Mouse (Mus musculus): ENCODE data around the gene Grasp.

The Grasp gene

DNA sequence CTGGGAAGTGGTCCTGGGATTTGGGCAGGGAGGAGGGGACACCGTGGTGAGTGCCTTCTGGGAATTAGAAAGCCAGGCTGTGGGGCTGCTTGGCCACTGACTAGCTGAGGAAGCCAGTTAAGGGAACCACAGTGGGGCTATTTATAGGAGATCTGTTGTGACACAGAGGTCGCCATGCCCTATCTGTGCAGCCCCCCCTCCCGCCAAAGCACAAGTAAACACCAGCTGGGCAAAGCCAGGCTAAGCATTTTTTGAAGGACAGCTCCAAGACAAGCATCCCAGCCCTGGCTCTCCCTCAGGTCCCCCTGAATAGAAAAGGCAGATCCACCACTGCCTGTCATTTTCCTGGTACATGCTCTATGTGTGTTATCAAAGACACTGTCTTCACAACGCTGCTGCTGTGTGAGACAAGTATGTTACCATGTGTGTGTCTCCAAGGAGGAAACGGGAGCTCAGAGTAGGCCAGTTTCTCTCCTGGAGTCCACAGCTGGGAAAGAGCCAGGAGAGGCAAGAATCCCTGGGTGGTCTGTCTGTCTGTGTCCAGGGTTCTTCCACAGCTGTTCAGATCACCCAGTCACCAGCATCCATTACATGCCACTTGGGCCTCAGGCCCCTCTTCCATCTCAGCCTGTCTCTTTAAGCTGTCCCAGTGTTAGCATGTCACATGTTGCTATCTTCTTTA, 24.2 kb downstream of the Grasp start:
- no peak for DNase-seq (ENCODE audit: low spot score)

DNA sequence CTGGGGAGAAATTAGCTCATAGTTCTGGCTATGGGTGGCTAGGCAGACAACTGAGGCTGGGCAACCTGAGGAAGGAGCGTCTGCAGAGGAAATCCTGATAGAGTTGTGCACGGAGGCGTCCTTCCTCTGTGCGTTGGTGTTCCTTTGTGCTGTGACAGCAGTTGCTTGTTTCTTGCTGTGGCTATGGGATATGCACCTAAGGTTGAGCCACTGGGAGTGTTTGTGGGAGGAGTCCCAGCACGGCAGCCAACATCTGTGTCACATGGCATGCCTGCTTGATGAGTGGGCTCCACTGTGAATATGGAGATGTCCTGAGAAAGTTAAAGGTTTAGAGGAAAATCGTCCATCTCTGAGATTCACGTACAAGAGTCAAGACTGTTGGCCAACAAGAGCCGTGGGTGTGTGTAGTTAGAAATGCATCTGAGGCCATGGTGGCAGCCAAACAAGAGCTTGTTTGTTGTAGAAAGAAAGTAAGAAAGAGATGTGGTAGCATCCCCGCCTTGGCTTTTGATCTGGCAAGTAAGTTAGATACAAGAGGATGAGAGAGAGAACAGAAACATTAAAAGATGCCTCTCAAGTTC, 26.3 kb downstream of the Grasp start:
- no peak for DNase-seq (ENCODE audit: low spot score)

DNA sequence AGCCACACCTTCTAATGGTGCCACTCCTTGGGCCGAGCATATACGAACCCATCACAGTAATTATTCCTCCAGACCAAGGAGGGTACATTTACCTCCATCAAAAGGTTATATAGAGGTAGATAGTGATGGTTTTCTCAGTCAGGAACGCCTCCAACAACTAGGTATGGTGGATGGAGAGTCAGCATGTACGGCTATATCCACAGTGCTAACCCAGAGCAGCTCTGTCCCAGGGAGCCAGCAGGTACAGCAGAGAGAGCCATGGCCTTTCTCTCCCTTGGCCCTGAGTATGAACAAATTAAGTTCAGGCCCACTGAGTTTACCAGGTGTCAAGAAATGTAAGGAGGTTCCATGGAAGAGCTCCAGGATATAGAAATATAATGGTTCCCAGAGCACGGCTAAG, 27.9 kb downstream of the Grasp start:
- no peak for DNase-seq (ENCODE audit: low spot score)

DNA sequence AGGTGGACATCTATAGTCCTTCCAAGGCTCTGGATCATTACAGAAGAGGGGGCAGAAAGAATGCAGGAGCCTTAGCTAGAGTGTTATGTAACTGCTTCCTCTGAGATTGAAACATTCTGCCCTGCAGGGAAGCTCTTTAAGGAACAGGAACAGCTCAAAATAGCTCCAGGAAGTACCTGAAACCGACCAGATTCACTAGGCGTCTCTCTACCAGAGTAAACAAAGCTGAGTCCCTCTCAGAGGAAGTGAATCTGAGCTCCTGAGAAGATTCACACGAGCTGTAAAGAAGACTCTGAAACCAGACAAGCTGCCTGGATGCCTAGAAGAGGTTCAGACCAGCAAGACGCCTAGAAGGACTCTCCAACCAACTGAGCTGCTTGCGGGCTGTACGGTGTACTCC, 28.6 kb downstream of the Grasp start:
- no peak for DNase-seq (ENCODE audit: low spot score)

DNA sequence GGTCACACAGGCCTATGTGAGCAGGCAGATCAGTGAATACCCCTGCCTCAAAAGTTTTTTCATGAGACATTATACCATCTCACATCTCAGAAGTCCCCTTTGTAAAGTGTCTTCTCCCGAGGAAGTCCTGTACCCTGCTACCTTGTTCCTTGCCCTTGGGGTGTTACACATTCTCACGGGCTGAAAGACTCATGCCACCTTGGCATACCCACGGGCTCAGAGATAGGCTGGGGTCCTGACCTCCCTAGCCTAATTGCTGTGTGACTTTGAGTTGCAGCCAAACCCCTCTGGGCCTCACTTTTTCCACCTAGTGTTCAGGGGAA, 29.5 kb downstream of the Grasp start:
- DNase-seq (ENCODE audit: low spot score), result no peak

DNA sequence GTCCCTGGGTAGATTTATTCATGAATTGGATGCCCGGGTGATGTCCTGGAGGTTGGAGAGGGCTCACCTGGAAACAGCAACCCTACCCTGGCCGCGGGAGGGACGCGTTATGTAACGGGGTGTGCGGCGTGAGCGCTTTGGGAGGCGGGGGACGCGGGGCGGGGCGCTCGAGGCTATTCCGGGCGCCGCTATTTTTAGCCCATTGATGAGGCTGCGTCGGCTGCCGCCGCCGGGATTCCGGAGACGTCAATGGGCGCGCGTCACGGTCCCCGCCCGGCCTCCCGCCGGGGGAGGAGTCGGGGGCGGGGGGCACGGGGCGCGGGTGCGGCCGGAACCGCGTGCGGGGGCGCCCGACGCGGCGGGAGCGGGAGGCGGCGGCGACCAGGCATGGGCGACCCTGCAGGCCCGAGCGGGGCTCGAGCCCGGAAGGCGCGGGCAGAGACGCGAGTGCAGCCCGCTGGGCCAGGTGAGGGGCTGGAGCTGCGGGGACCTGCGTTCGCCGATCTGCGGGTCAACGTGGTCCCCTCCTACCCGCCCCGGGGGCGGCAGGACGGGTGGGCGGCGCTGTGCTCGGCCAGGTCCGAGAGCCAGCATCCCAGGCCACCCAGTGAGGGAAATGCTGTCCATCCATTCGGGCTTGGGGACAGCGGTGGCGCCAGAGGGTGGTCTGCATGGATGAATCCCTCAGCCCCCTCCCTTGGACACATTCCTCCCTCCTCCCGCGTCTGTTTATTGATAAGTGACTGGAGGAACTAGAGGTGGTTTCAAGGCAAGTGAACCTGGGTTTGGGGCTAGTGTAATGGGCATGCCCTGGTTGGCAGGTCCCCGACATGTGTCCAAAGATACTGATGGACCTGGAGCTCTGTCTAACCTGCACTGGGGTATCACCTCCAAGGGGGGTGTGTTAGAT, 30.2 kb downstream of the Grasp start, which contains the start of gene Nr4a1:
TSS of gene Nr4a1 (plus strand) at position 384 of the 910 bp plus-strand sequence.
- peak; percentile 56 for DNase-seq (ENCODE audit: low spot score)

DNA sequence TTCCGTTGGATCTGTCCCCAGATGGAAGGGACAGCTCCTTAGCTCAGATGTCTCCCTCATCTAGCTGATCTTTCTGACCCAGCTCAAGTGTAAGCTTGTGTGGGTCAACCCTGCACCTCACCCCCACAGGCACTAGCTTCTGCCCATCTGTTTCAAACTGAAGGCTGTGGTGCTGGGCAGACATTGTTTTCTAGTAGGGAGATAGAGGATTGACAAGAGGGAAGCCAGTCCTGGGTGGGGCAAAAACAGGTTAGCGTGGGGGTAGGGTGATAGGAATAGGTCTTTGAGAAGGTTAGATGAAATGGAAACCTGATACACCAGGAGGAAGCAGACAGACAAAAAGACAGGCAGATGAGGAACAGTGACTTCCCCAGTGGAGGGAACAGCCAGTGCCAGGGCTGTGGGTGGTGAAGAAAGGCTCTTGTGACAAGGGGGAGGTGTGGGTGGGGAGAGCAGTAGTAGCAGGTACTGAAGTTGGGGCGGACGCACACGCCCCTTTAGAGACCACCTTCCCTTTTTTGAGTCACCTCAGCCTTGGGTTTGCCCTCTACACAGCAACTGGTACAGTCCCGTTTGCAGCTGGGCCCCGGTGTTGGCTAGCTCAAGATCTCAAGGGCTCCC, 32.0 kb downstream of the Grasp start:
- DNase-seq (ENCODE audit: low spot score), result no peak

DNA sequence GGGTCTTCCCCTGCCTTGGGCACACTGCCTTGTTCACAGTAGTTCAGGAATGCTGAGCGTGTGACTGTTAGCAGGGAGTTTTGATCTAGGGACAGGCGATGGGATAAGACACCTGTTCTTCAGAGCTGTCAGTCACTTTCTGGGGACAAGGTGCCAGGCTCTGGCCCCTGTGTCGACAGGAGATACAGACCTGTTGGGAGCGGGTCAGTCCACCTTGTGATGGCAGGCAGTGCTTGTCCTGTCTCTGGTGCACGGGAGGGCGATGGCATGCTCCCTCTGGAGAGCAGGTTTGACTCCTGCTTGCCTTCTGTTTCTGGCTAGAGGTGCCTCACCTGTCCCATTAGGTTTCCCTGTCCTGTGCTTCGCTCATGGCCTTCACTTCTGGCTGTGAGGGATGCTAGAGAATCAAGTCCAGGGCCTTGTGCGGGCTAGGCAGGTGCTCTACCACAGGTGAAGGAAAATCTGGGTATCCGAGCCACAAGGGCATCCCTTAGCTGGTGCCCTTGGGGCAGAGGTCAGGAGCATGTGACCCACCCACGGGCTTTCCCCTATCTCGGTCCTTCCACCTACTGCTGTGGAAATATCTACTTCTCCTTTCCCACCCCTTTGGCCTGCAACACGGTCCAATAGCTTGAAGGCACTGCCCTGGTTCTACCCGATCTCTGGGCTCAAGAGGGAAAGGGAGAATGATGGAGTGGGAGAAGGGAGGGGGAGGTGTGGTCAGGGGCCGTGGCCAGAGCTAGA, 32.6 kb downstream of the Grasp start:
- no peak for DNase-seq (ENCODE audit: low spot score)

DNA sequence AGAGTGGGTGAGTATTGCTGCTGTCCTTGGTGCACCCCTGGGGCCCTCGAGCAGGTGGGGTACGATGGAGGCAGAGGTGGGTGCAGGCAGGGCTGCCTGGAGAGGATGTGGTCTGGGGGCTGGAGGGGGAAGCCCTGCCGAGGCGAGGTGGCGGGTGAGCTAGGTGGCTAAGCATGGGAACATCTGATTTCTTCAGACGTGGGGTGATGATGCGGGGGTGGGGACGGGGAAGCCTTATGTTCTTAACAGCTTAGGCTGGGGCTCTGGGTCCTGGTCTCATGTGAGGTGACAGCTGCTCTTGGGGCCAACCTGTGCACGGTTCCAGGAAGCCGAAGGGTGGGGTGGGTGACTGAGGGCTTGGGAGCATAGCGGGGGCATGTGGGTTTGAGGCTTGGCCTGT, 34.4 kb downstream of the Grasp start:
- no peak for DNase-seq (ENCODE audit: low spot score)

DNA sequence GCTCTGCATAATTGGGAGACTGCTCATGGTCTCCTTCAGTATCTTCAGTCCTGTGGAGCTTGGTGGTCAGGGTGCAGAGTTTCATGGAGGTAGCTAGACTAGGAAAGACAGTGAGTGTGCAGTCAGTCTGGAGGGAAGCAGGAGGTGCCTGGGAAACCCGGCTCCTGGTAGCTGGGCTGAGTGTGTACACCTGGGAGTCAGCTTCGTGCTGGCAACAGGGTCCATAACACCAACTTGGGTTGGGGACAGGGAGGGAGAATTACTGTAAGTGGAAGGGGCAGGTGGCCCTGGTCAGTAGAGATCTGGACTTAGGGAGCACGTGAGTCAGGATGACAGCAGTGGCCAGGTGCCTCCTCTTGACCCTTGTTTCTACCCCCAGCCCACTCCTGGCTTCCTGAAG, 35.9 kb downstream of the Grasp start:
- DNase-seq (ENCODE audit: low spot score), result no peak

DNA sequence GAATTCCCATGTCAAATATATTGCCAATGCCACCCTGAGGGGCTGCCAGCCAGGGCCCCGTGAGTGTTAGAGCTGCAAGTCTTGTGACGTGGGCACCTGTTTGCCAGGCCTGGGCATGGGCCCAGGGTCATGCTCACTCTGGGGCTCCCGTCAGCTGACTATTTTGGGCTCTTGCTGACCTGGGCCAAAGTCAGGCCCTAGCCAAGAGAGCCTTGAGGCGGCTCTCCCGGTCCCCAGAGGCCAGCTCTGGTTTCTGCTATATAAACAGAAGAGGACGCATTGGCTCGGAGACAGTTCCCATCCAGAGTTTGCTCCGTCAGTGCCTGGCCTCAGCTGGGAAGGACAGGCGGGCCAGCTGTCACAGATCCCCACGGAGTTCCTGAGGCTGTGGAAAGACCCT, 36.4 kb downstream of the Grasp start:
- DNase-seq (ENCODE audit: low spot score), result no peak

DNA sequence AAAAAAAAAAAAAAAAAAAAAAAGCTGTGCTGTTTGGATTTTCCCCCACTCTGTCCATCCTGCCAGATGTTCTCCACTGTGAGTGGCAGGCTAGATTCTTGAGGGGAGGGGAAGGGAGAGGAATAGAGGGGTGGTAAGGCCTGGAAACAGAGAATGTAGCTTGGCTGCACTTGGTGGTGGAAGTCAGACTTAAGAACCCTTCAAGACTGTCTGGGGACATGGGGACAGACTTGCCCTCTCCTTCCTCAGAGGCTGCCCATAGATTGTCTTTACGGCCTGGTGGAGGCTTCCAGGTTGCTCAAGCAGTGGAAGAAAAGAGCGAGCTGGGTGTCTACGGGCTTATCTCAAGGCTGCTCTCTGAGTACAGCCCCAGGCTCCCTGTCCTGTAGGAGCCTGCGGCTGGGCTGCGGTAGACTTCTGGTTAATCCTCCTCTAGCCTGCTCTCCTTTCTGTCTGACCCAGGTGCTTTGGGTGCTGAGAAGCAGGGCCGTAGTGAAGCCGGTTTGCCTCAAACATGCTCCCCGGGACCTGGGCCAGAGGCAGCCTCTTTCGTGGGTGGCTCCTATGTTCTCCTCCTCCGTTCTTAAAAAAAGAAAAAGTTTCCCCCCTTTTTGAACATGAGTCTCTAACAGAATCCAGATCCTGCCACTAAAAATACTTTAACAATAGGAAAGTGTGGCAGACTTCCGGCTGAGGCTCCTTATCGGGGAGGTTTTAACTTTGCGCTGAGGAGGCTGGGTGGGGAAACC, 37.1 kb downstream of the Grasp start:
- DNase-seq (ENCODE audit: low spot score), result no peak

DNA sequence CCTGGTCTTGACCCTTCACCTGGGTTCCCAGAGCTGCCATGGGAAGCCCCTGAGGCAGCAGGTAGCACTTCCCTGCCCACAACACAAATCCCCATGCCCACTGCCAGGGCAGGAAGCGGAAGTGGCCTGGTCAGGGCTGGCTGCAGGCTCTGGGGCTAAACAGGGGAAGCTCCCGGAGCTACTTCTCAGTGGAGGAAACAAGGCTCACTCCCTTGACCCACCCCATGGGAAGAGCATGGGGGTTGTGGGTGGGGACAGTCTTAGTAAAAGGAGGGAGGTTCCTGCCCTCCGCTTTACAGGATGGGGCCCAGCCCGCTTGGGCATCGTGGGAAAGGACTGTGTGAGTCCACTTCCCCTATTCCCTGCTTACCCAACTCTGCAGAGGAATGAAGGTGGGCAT, 38.5 kb downstream of the Grasp start:
- DNase-seq (ENCODE audit: low spot score), result no peak

DNA sequence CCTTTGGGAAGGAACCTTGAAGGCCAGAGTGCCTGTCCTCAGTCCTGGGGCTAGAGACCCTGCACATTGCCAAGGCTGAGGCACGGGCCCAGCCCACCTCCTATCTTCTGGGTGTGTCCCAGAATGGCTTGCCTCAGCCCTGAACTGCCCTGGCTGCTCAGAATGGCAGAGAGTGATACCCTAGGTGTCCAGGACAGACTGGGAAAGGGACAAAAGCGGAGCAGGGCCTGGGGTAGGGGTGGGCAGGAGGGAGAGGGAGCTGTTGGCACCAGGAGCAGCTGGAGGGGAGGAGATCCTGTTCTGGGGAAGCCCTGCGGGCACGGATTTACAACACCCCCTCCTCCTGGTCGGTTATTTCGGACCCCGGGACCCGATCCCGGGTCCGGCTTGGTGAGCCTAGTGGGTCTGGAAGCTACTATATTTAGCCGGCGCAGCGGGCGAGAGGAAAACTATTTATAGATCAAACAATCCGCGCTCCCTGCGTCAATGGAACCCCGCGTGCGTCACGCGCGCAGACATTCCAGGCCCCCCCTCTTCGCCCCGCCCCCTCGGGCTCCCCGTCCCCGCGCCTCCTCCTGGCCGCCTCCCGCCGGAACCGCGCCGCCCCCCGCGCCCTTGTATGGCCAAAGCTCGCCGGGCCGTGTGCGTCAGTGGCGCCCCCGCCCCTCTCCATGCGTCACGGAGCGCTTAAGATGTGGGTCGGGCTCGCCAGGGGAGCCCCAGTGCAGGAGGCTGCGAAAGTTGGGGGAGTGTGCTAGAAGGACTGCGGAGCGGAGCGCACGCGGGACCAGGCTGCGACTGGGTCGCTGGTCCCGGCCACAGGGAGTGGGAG, 42.4 kb downstream of the Grasp start:
- peak; percentile 71 for DNase-seq (ENCODE audit: low spot score)

DNA sequence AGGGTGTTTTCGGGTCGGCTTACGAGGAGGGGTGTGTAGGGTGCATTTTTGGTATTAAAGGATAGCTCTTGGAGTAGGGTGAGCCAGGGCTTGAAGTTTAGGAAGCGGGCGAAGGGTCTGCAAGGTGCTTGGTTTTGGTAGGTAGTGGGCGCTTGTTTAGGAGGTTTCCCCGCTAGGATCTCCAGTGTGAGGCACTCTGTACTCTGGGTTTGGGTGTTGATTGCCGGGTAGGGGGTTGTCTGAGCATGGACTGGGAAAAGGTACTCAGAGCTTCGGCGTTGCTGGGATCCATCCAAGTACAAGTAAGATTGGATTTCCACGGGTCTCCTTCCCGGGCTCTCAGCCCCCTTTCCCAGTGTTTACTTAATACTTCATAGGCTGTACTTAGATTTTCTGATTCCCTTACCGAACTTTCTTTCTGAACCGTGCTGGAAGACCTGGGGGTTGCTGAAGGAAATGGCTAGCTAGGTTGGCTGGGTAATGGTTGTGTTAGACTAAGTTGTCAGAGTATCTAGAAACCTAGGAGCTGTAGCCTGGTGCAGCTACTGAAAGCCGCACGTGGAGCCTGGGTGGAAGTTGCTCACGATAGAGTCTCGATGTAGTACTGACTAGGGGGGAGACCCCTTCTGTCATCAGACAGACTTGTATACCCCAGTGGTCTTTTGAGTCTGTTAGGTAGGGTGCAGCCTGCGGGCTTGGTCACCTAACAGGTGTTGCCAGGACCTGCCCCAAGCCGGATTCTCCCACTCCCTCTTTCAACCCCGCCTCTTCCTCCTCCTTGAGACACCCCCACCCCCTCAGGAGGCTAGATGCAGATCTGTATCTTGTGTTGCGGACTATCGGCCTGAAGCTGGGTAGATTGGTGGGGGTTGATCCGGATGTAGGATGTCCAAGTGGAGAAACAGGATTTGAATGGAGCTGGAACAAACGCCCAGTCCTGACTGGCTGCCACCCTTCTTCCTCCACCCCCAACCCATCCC, 43.4 kb downstream of the Grasp start:
- no peak for DNase-seq (ENCODE audit: low spot score)

DNA sequence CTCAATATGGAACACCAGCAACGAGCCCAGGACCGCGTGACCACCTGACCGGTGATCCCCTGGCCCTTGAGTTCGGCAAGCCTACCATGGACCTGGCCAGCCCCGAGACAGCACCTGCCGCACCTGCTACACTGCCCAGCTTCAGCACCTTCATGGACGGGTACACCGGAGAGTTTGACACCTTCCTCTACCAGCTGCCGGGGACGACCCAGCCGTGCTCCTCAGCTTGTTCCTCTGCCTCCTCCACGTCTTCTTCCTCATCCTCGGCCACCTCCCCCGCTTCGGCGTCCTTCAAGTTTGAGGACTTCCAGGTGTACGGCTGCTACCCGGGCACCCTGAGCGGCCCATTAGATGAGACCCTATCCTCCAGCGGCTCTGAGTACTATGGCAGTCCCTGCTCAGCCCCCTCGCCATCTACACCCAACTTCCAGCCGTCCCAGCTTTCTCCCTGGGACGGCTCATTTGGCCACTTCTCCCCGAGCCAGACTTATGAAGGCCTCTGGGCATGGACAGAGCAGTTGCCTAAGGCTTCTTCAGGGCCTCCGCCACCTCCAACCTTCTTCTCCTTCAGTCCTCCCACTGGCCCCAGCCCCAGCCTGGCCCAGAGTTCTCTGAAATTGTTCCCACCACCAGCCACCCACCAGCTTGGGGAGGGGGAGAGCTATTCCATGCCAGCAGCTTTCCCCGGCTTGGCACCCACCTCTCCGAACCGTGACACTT, 46.3 kb downstream of the Grasp start:
- DNase-seq (ENCODE audit: low spot score), result no peak

DNA sequence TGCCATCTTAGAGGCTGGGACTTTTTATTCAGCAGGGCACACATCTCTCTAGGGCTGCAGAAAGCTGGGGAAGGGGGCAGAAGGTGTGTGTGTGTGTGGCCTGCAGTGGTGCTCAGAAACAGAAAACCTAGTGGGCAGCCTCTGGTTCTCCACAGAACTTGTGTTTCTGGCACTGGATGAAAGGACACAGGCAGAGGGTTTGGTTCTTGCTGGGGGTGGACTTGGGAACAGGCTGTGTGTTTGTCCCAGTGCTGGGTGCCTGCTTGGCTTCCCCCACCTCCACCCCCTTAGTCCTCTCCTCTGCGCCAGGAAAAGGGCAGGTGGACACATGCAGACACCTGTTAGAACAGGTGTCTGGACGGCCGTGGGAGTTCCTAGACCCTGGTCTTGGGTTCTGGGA, 47.1 kb downstream of the Grasp start:
- DNase-seq (ENCODE audit: low spot score), result no peak

DNA sequence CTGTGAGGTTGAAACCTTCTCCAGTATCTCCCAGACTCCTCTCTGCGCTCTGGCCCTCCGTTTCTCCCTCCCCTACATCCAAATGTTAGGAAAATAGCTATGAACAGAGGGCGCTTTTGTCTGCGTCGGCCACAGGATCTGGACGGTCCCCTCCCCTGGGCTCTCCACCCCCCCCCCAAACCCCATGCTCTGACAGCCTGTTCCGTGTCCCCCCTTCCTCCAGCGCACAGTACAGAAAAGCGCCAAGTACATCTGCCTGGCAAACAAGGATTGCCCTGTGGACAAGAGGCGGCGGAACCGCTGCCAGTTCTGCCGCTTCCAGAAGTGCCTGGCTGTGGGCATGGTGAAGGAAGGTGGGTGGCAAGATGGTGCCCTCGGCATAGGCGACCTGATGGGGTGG, 47.5 kb downstream of the Grasp start:
- no peak for DNase-seq (ENCODE audit: low spot score)

DNA sequence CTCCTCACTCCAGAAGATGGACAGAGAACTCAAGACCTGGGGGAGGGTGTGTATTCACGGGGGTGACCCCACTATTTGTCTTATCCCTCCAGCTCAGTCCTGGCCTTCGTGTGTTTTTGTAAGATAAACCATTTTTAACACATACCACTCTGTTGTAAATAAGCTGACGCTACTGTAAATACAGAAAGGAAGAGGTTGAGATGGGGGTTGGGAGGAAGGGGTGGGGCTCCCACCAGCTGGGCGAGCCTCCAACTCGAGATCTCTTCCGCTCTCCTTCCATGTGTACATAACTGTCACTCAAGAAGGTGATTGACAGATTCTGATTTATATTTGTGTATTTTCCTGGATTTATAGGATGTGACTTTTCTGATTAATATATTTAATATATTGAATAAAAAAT, 50.4 kb downstream of the Grasp start:
- DNase-seq (ENCODE audit: low spot score), result no peak

Data from spleen, adult 12 weeks (tissue).